Comparison of ENCODE assay signal across 7 mouse cellular contexts in genomic region chr1:186748724-186749653, GRCm38 (mm10). TPM values are rescaled to one million over a fixed set of nuclear protein-coding genes. Genes with fewer than 3 reads are reported as not detected.
DNase-seq lines count a peak whose midpoint lies in the region; ATAC-seq lines count a peak whose summit lies in the region.

Gene Rrp15 (minus strand): TSS chr1:186749358.

- H3K4me3 ChIP-seq in embryonic facial prominence, embryonic 12.5 days: peak within 1 kb of the TSS; percentile 67
- H3K4me3 ChIP-seq in limb, embryonic 11.5 days (ENCODE audit: low read depth, low read length): peak within 1 kb of the TSS; percentile 84
- peak within 1 kb of the TSS; percentile 54 for H3K4me3 ChIP-seq in midbrain, embryonic 14.5 days (replicated peaks; ENCODE audit: low read depth, low read length)

- DNase-seq in adrenal gland, postnatal 25 days: peak; percentile 79
- DNase-seq in heart, adult 11 months: peak; percentile 97
- peak; percentile 89 for DNase-seq in kidney, adult 18-20 months
- peak; percentile 95 for DNase-seq in limb, embryonic 11.5 days (ENCODE audit: low spot score)
- peak; percentile 94 for DNase-seq in midbrain, embryonic 14.5 days
- DNase-seq in spleen, adult 18-20 months: peak; percentile 64 to 79

- H3K27ac ChIP-seq in embryonic facial prominence, embryonic 12.5 days: peak within 1 kb of the TSS; percentile 72; the same call in 1 of the 2 replicates
- 0 out of 2 replicates have a peak within 1 kb of the TSS, but pooled peaks have one; percentile 47 for H3K27ac ChIP-seq in limb, embryonic 11.5 days (replicated peaks; ENCODE audit: low read depth, low read length)
- peak within 1 kb of the TSS; percentile 75 for H3K27ac ChIP-seq in midbrain, embryonic 14.5 days (replicated peaks; ENCODE audit: low read depth, low read length)

- H3K4me2 ChIP-seq in embryonic facial prominence, embryonic 12.5 days (replicated peaks): peak within 1 kb of the TSS; percentile 84
- peak within 1 kb of the TSS; percentile 84 for H3K4me2 ChIP-seq in limb, embryonic 11.5 days (ENCODE audit: low read depth, severe bottlenecking)
- H3K4me2 ChIP-seq in midbrain, embryonic 14.5 days (ENCODE audit: low read length): peak within 1 kb of the TSS; percentile 91

- peak; percentile 73 for ATAC-seq in embryonic facial prominence, embryonic 12.5 days (ENCODE audit: insufficient number of reproducible peaks, insufficient read depth, low FRiP score, low TSS enrichment)
- peak; percentile 87 for ATAC-seq in limb, embryonic 11.5 days (ENCODE audit: insufficient number of reproducible peaks, low FRiP score, low TSS enrichment, low read depth)
- peak; percentile 92 for ATAC-seq in midbrain, embryonic 14.5 days (ENCODE audit: low FRiP score, low TSS enrichment)

- H3K4me1 ChIP-seq in embryonic facial prominence, embryonic 12.5 days: peaks cover 17% of the 10 kb centered on the region
- H3K4me1 ChIP-seq in limb, embryonic 11.5 days (ENCODE audit: control insufficient read depth, insufficient read depth, low read length): peaks cover 9% of the 10 kb centered on the region
- H3K4me1 ChIP-seq in midbrain, embryonic 14.5 days (ENCODE audit: control insufficient read depth, insufficient read depth, low read length): peaks cover 16% of the 10 kb centered on the region

- no peaks in the 10 kb centered on the region for H3K36me3 ChIP-seq in embryonic facial prominence, embryonic 12.5 days
- no peaks in the 10 kb centered on the region for H3K36me3 ChIP-seq in limb, embryonic 11.5 days (ENCODE audit: control insufficient read depth, insufficient read depth, low read length)
- H3K36me3 ChIP-seq in midbrain, embryonic 14.5 days (ENCODE audit: control insufficient read depth, insufficient read depth, low read length): no peaks in the 10 kb centered on the region

- H3K9ac ChIP-seq in embryonic facial prominence, embryonic 12.5 days: peak within 1 kb of the TSS; percentile 73
- H3K9ac ChIP-seq in limb, embryonic 11.5 days (ENCODE audit: low read length): peak within 1 kb of the TSS; percentile 89
- peak within 1 kb of the TSS; percentile 66 for H3K9ac ChIP-seq in midbrain, embryonic 14.5 days (replicated peaks; ENCODE audit: low read length)

- under 1% methylated on average over 46 of the region's 46 CpGs for WGBS in embryonic facial prominence, embryonic 12.5 days
- WGBS in limb, embryonic 11.5 days: under 1% methylated on average over 46 of the region's 46 CpGs
- under 1% methylated on average over 46 of the region's 46 CpGs for WGBS in midbrain, embryonic 14.5 days

- no peaks in the 10 kb centered on the region for H3K27me3 ChIP-seq in embryonic facial prominence, embryonic 12.5 days
- no peaks in the 10 kb centered on the region for H3K27me3 ChIP-seq in limb, embryonic 11.5 days (ENCODE audit: control insufficient read depth, insufficient read depth, low read length)
- no peaks in the 10 kb centered on the region for H3K27me3 ChIP-seq in midbrain, embryonic 14.5 days (ENCODE audit: control insufficient read depth, insufficient read depth, low read length)

- H3K9me3 ChIP-seq in embryonic facial prominence, embryonic 12.5 days: no peaks in the 10 kb centered on the region
- H3K9me3 ChIP-seq in limb, embryonic 11.5 days (ENCODE audit: control insufficient read depth, low read length): no peaks in the 10 kb centered on the region
- no peaks in the 10 kb centered on the region for H3K9me3 ChIP-seq in midbrain, embryonic 14.5 days (ENCODE audit: control insufficient read depth, low read length)

RNA-seq across cellular contexts. Expression of gene Rrp15, which starts in this region (rescaled TPM):
- total RNA-seq in adrenal gland, postnatal 25 days (2021): 24.7 and 25.2 TPM in 2 replicates
- polyA plus RNA-seq in embryonic facial prominence, embryonic 12.5 days (2016; fragmentation: Nextera tagmentation; extraction: Ambion mirVana): 66.4 and 72.4 TPM in 2 replicates
- 89.0 and 94.1 TPM in 2 replicates for polyA plus RNA-seq in limb, embryonic 11.5 days (2014; fragmentation: Nextera tagmentation; extraction: Ambion mirVana)
- 28.3 and 29.0 TPM in 2 replicates for polyA plus RNA-seq in midbrain, embryonic 14.5 days (2014; fragmentation: Nextera tagmentation; extraction: Ambion mirVana)

Comparison
In these comparisons a context has a peak if more than half of its experiments do, and no peak if none do; other contexts are left out.
1. Peak in every context shown above with its lines: DNase-seq, ATAC-seq, H3K4me3 ChIP-seq and H3K27ac ChIP-seq.